Mouse (Mus musculus) bone marrow, adult 2 months (tissue): ENCODE measurements around the gene Nebl. TPM values are rescaled to one million over a fixed set of nuclear protein-coding genes. Genes with fewer than 3 reads are reported as not detected.

ENCODE experiments used
- H3K27ac ChIP-seq: fragments of 200-500 bp; 2 replicates; pipeline ENCODE4 v1.5.1; 2012; ENCODE audit warnings: low read depth, mild to moderate bottlenecking, control low read depth, inconsistent platforms, low read length; ENCODE audit not compliant: control insufficient read depth, poor library complexity, insufficient read depth
- H3K4me1 ChIP-seq: fragments of 200-500 bp; 2 replicates; pipeline ENCODE4 v1.6.1; 2011; ENCODE audit warnings: low read length; ENCODE audit not compliant: control insufficient read depth, insufficient read depth
- H3K4me3 ChIP-seq: fragments of 200-500 bp; replicated peaks from 2 replicates; pipeline ENCODE3; 2011; ENCODE audit warnings: mild to moderate bottlenecking, low read depth, low read length, control low read depth; ENCODE audit not compliant: control insufficient read depth
- CTCF ChIP-seq: fragments of 200-500 bp; IDR thresholded peaks from 2 replicates; pipeline ENCODE4 v1.5.1; 2011; ENCODE audit warnings: low read length, control low read depth; ENCODE audit not compliant: control insufficient read depth, insufficient read depth
- POLR2A ChIP-seq: fragments of 200-500 bp; IDR thresholded peaks from 2 replicates; pipeline ENCODE4 v1.6.1; 2011; ENCODE audit warnings: low read depth, mild to moderate bottlenecking, control low read depth, low read length, borderline replicate concordance; ENCODE audit not compliant: control insufficient read depth
- WGBS: fragments of 180-500 bp; shearing (Covaris S2); methylation state at CpG from one replicate; pipeline ENCODE4 v1.1.7; 2018; 5-methylcytosine and 5-hydroxymethylcytosine counted together
- polyA plus RNA-seq: library from polyadenylated mRNA; stranded (reverse); fragments of >200 nt; gene quantifications from 2 replicates; pipeline ENCODE4 v1.2.4, GENCODE M21; 2011; ENCODE audit warnings: low replicate concordance; ENCODE audit not compliant: missing spikeins, insufficient read depth, insufficient read length

Nebl gene
- polyA plus RNA-seq, 1 experiment = 2.7 TPM

GRCm38 (mm10) chr2:17436739-17437440 is 294.4 kb downstream of the Nebl start:
- 43% methylated on average over 10 of the region's 10 CpGs for WGBS
- no peak overlapping the region for H3K27ac ChIP-seq
- H3K4me1 ChIP-seq = no peaks in the 10 kb centered on the region
- H3K4me3 ChIP-seq = no peak overlapping the region
- TF ChIP-seq CTCF (no peak), POLR2A (no peak)

DNA sequence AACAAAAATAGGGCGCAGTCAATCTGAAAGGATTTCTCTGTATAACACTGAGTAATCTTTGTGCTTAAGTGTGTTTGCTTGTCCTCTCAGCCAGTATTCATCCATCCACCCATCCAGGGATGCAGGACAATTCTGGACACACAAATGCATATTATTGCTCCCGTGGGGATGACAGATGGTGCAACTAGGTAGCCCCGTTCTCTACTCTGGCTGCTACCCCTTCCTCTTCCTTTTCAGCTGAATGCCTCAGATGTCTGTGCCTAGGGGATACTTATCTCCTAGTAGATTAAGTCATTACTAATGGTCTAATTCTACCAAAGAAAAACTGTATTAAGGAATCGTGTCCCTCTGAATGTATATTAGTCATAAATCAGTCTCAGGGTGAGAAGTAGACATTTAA is 296.0 kb downstream of the Nebl start:
- H3K27ac ChIP-seq = no peak overlapping the region
- no peak for TF ChIP-seq POLR2A
- TF ChIP-seq CTCF = no peak
- WGBS = 62% methylated on average over 4 of the region's 4 CpGs
- no peak overlapping the region for H3K4me3 ChIP-seq
- H3K4me1 ChIP-seq = no peaks in the 10 kb centered on the region

DNA sequence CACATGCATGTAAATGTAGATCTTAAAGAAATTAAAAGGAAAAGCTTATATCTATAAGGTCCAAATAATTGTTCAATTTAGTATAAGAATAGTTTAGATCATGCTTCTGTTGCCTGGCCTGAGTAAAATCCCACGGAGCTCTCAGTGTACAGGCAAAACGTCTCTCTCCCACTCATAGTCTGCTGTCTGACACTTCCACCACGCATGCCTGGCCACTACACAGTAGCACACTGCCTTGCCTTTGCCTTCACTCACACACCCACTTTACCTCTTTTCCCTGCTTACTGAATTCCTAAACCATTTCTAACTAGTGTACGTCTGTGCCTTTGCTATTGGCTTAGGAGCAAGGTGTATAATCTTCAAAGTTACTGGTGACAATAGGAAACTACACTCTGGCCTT is 302.2 kb downstream of the Nebl start:
- no peak overlapping the region for H3K4me3 ChIP-seq
- H3K4me1 ChIP-seq = no peaks in the 10 kb centered on the region
- TF ChIP-seq POLR2A (no peak), CTCF (no peak)
- no peak overlapping the region for H3K27ac ChIP-seq
- WGBS = 85% methylated on average over 4 of the region's 4 CpGs

- no peak for TF ChIP-seq CTCF
- no peak for TF ChIP-seq POLR2A
- Histone ChIP-seq H3K27ac (no peak overlapping the region), H3K4me3 (no peak overlapping the region), H3K4me1 (no peaks in the 10 kb centered on the region)
- WGBS = 85% methylated on average over 4 of the region's 4 CpGs
These were observed 303.1 kb downstream of the Nebl start for GRCm38 (mm10) chr2:17428156-17428555.

DNA sequence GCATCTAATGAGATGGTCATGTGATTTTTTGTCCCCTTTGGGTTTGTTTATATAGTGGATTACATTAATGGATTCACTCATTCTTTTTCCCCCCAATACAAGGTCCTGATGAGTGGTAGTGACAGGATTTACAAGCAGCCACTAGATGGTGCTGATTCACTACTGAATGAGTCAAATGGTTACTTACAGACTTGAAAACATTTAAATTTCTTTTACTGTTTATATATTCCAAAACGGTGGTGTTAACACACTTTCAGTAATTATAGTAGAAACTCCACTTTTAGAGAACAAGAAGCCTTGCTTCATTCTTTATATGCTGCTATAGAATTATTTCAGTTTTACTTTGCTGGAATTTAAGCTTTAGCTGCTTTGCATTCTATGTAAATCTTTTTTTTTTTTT is 308.3 kb downstream of the Nebl start:
- H3K4me1 ChIP-seq = no peaks in the 10 kb centered on the region
- 2% methylated on average over 1 of the region's 1 CpGs for WGBS
- TF ChIP-seq POLR2A = no peak
- TF ChIP-seq CTCF = no peak
- H3K4me3 ChIP-seq = no peak overlapping the region
- no peak overlapping the region for H3K27ac ChIP-seq

GRCm38 (mm10) chr2:17415347-17415746 is 315.9 kb downstream of the Nebl start:
- Histone ChIP-seq H3K4me1 (no peaks in the 10 kb centered on the region; the same call in 1 of the 2 replicates), H3K27ac (no peak overlapping the region), H3K4me3 (no peak overlapping the region)
- WGBS = 7% methylated on average over 4 of the region's 4 CpGs
- TF ChIP-seq POLR2A (no peak), CTCF (no peak)

DNA sequence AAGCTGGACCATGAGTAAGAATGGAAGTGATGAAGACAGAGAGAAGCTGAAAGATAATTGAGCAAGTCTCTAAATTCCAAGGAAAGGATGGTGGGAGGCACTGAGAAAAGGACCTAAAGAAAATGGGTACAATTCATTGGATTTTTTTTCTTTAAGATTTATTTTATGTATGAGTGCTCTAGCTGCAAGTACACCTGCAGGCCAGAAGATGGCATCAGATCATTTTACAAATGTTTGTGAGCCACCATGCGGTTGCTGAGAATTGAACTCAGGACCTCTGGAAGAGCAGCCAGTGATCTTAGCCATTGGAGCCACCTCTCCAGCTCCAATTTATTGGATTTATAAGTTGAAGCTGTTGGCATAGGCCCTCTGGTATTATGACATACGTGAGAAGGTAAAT is 316.9 kb downstream of the Nebl start:
- TF ChIP-seq POLR2A (no peak), CTCF (no peak)
- no peak overlapping the region for H3K27ac ChIP-seq
- WGBS = 71% methylated on average over 2 of the region's 2 CpGs
- no peaks in the 10 kb centered on the region; the same call in 1 of the 2 replicates for H3K4me1 ChIP-seq
- H3K4me3 ChIP-seq = no peak overlapping the region

- H3K4me1 ChIP-seq = no peaks in the 10 kb centered on the region; the same call in 1 of the 2 replicates
- H3K4me3 ChIP-seq = no peak overlapping the region
- no peak overlapping the region for H3K27ac ChIP-seq
- no peak for TF ChIP-seq POLR2A
- TF ChIP-seq CTCF = no peak
- 79% methylated on average over 8 of the region's 8 CpGs for WGBS
These were observed 317.6 kb downstream of the Nebl start for GRCm38 (mm10) chr2:17413496-17414268.

DNA sequence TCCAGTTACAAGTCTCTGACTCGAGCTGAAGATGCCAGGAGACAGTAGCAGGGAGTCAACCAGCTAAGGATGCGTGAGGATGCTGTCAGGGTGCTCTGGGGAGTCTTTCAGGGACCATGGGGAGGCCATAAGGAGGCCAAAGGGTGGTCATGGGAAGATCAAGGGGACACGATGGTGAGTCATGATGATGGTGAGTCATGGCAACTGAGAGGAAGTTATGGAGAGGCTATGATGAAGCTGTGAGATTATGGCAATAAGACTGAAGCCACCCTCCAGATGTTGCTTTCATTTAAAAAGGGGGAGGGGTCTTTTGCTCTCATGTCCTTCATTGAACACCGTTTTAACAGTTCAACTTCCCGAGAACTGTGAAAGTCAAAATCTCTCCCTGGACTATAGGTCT is 322.0 kb downstream of the Nebl start:
- no peak overlapping the region for H3K27ac ChIP-seq
- no peaks in the 10 kb centered on the region; the same call in 1 of the 2 replicates for H3K4me1 ChIP-seq
- 71% methylated on average over 5 of the region's 5 CpGs for WGBS
- no peak overlapping the region for H3K4me3 ChIP-seq
- no peak for TF ChIP-seq CTCF
